Mouse (Mus musculus) liver, adult 2 months (tissue): ENCODE results near the gene C2cd2l.
"Not testable (repeated sequence)": the region's sequence is repeated elsewhere in the genome, so short reads cannot be mapped to it uniquely, and the experiment has no call there.

Experiments used
- CTCF ChIP-seq: fragments of 200-500 bp; IDR thresholded peaks from 2 replicates; pipeline ENCODE4 v1.5.1; 2011; ENCODE audit warnings: low read depth, low read length, control low read depth
- POLR2A ChIP-seq: fragments of 200-500 bp; IDR thresholded peaks from 2 replicates; pipeline ENCODE4 v1.6.1; 2011; ENCODE audit warnings: low read length, control low read depth; ENCODE audit not compliant: insufficient read depth; ENCODE audit errors: extremely low read depth

DNA sequence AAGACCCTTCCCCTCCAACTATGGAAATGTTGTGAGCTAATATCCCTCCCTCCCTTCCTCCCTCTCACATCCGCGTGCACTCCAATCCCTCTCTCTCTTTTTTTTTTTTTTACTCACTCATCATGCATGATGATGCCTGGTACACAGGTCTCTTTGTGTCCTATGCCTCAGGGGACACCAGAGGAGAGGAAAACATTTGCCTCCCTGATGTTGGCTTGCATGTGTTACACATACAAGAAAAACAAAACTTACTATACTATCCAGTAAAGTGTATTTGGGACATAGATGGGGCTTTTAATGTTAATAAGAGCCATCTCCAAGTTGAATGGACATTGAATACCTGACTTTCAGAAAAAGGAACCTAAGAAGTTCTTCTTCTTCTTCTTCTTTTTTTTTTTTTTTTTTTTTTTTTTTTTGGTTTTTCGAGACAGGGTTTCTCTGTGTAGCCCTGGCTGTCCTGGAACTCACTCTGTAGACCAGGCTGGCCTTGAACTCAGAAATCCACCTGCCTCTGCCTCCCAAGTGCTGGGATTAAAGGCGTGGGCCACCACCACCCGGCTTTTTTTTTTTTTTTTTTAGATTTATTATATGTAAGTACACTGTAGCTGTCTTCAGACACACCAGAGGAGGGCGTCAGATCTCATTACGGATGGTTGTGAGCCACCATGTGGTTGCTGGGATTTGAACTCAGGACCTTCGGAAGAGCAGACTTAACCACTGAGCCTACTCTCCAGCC is 5.1 kb upstream of the C2cd2l start:
- not testable (repeated sequence) for TF ChIP-seq CTCF, POLR2A
